Mouse (Mus musculus) hindbrain, embryonic 11.5 days (tissue): ENCODE measurements at regions not wholly inside any gene's neighbourhood (a gene's known extent, or its start where the extent isn't known, plus 50 kb on each side); places are given as distances from the start of the nearest gene placed in this dataset.

ENCODE experiments used
- ATAC-seq: fragments of 200-750 bp; cut with Nextera tagmentation; 2 replicates; pipeline ENCODE4 v1.8.0; 2017; ENCODE audit warnings: mild to moderate bottlenecking, moderate TSS enrichment, moderate library complexity; ENCODE audit not compliant: low FRiP score
- DNase-seq: peaks from one replicate; pipeline ENCODE4 v3.0.0-alpha.2; 2015; ENCODE audit warnings: low spot score
- H3K27ac ChIP-seq: fragments of 300-500 bp; sonication (generic); 2 replicates; pipeline ENCODE4 v1.5.1; 2014; ENCODE audit warnings: mild to moderate bottlenecking, low read depth, low read length
- H3K27me3 ChIP-seq: fragments of 300-500 bp; sonication (generic); 2 replicates; pipeline ENCODE4 v1.6.1; 2014; ENCODE audit warnings: mild to moderate bottlenecking, low read length, moderate library complexity, mixed read lengths; ENCODE audit not compliant: control insufficient read depth, insufficient read depth
- H3K36me3 ChIP-seq: fragments of 300-500 bp; sonication (generic); 2 replicates; pipeline ENCODE4 v1.6.1; 2014; ENCODE audit warnings: mild to moderate bottlenecking, low read length, moderate library complexity, mixed read lengths; ENCODE audit not compliant: control insufficient read depth, insufficient read depth
- H3K4me1 ChIP-seq: fragments of 300-500 bp; sonication (generic); replicated peaks from 2 replicates; pipeline ENCODE4 v1.6.1; 2014; ENCODE audit warnings: low read length, mixed read lengths; ENCODE audit not compliant: control insufficient read depth, insufficient read depth
- H3K4me2 ChIP-seq: fragments of 300-500 bp; sonication (generic); replicated peaks from 2 replicates; pipeline ENCODE4 v1.6.1; 2014; ENCODE audit warnings: mild to moderate bottlenecking, low read depth, low read length
- H3K4me3 ChIP-seq: fragments of 300-500 bp; sonication (generic); 2 replicates; pipeline ENCODE4 v1.5.1; 2014; ENCODE audit warnings: low read depth, low read length
- H3K9ac ChIP-seq: fragments of 300-500 bp; sonication (generic); 2 replicates; pipeline ENCODE4 v1.6.1; 2014; ENCODE audit warnings: low read depth, low read length
- H3K9me3 ChIP-seq: fragments of 300-500 bp; sonication (generic); 2 replicates; pipeline ENCODE4 v1.6.1; 2016; ENCODE audit warnings: low read length; ENCODE audit not compliant: control insufficient read depth
- WGBS: fragments of 180-500 bp; shearing (Covaris S2); extraction: QIAGEN DNeasy Blood & Tissue Kit; methylation state at CpG from one replicate; pipeline ENCODE4 v1.1.7; 2014; 5-methylcytosine and 5-hydroxymethylcytosine counted together

GRCm38 (mm10) chr3:137547938-137548337, 73.5 kb upstream of the Ddit4l start:
- no peak overlapping the region; the same call in 1 of the 2 replicates for H3K4me3 ChIP-seq
- no peak overlapping the region for H3K27ac ChIP-seq
- ATAC-seq (peak; percentile 69), DNase-seq (peak; percentile 57)
- peaks cover 5% of the 10 kb centered on the region; the same call in 1 of the 2 replicates for H3K27me3 ChIP-seq
- 1% methylated on average over 6 of the region's 6 CpGs for WGBS
- H3K9me3 ChIP-seq = no peaks in the 10 kb centered on the region
- H3K9ac ChIP-seq = no peak overlapping the region
- no peaks in the 10 kb centered on the region for H3K36me3 ChIP-seq
- H3K4me2 ChIP-seq = peak overlapping the region; percentile 20
- no peaks in the 10 kb centered on the region for H3K4me1 ChIP-seq

- Histone ChIP-seq H3K27me3 (peaks cover 3% of the 10 kb centered on the region; the same call in 1 of the 2 replicates), H3K27ac (no peak overlapping the region), H3K36me3 (no peaks in the 10 kb centered on the region), H3K4me1 (no peaks in the 10 kb centered on the region), H3K4me3 (no peak overlapping the region), H3K4me2 (no peak overlapping the region), H3K9me3 (no peaks in the 10 kb centered on the region), H3K9ac (no peak overlapping the region)
- DNase-seq = no peak
- WGBS = 88% methylated on average over 4 of the region's 4 CpGs
- no peak for ATAC-seq
Observed at GRCm38 (mm10) chr3:137550708-137551107, 70.7 kb upstream of the Ddit4l start.

GRCm38 (mm10) chr3:137552472-137553336, 68.7 kb upstream of the Ddit4l start:
- DNase-seq = no peak
- WGBS = 84% methylated on average over 12 of the region's 12 CpGs
- Histone ChIP-seq H3K4me3 (no peak overlapping the region), H3K4me2 (no peak overlapping the region), H3K36me3 (no peaks in the 10 kb centered on the region), H3K4me1 (no peaks in the 10 kb centered on the region), H3K9me3 (no peaks in the 10 kb centered on the region), H3K27me3 (no peaks in the 10 kb centered on the region), H3K27ac (no peak overlapping the region), H3K9ac (no peak overlapping the region)
- ATAC-seq = no peak

DNA sequence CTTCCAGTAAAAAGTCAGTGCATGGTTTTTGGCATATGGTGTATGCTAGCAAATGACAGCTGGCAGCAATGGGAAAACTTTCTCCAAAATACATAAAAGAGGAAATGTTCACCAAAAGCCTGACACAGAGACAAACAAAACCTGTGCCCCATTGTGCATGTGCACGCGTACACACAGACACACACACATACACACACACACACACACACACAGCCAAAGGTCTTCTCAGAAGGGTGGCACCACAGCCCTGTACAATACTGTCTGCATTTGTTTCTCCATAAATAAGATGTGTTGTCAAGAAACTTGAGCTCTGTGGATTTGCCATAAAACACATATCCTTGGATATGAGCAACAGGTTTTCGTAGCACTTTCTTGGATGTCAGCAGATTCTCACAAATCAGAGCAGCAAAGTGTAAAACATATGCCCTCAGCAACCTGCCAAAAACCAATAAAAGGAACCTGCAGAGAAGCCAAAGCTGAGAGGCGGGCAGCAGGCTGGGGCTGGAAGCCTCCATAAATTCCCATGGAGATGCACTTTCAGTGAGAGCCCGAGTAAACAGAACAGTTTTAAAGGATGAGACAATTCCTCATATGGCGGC, 60.5 kb upstream of the Ddit4l start:
- 72% methylated on average over 6 of the region's 6 CpGs for WGBS
- no peak for ATAC-seq

GRCm38 (mm10) chr3:137561986-137562385, 59.4 kb upstream of the Ddit4l start:
- DNase-seq = no peak

More for the DNA sequence above, 60.5 kb upstream of the Ddit4l start:
- H3K9ac ChIP-seq = no peak overlapping the region
- H3K36me3 ChIP-seq = no peaks in the 10 kb centered on the region
- no peak for DNase-seq
- H3K4me2 ChIP-seq = no peak overlapping the region
- no peaks in the 10 kb centered on the region for H3K9me3 ChIP-seq
- H3K27me3 ChIP-seq = no peaks in the 10 kb centered on the region
- H3K27ac ChIP-seq = no peak overlapping the region
- H3K4me3 ChIP-seq = no peak overlapping the region
- no peaks in the 10 kb centered on the region for H3K4me1 ChIP-seq

GRCm38 (mm10) chr3:137563541-137564080, 57.8 kb upstream of the Ddit4l start:
- Histone ChIP-seq H3K27me3 (no peaks in the 10 kb centered on the region), H3K27ac (no peak overlapping the region), H3K4me3 (no peak overlapping the region), H3K4me2 (no peak overlapping the region), H3K9me3 (no peaks in the 10 kb centered on the region), H3K36me3 (no peaks in the 10 kb centered on the region), H3K4me1 (no peaks in the 10 kb centered on the region), H3K9ac (no peak overlapping the region)
- no peak for DNase-seq
- ATAC-seq = no peak
- WGBS = 81% methylated on average over 6 of the region's 6 CpGs

More at GRCm38 (mm10) chr3:137561986-137562385, 59.4 kb upstream of the Ddit4l start:
- no peak overlapping the region for H3K9ac ChIP-seq
- no peaks in the 10 kb centered on the region for H3K36me3 ChIP-seq
- no peaks in the 10 kb centered on the region for H3K27me3 ChIP-seq
- no peak overlapping the region for H3K4me2 ChIP-seq
- H3K4me1 ChIP-seq = no peaks in the 10 kb centered on the region
- 68% methylated on average over 2 of the region's 2 CpGs for WGBS
- H3K4me3 ChIP-seq = no peak overlapping the region
- no peaks in the 10 kb centered on the region for H3K9me3 ChIP-seq
- no peak overlapping the region for H3K27ac ChIP-seq
- no peak for ATAC-seq

DNA sequence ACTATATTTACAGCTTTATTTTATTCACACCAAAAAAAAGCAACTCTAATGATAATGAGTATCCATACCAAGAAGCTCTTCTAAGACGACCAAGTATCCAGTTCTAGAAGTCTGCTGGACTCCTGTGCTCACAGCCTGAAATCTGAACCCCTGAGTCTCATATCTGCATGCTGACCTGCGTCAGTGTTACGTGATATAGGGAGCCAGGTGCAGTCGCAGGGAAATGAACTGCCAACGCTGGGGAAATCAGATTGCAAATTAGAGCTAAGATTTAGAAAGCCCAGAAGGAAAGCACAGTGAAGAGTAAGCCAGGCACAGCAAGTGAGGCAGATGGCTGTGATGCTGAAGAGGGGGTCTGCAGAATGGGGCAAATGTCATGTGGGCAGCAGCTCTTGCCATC, 57.1 kb upstream of the Ddit4l start:
- Histone ChIP-seq H3K9ac (no peak overlapping the region), H3K27ac (no peak overlapping the region), H3K27me3 (no peaks in the 10 kb centered on the region), H3K4me1 (no peaks in the 10 kb centered on the region), H3K4me3 (no peak overlapping the region), H3K4me2 (no peak overlapping the region), H3K36me3 (no peaks in the 10 kb centered on the region), H3K9me3 (no peaks in the 10 kb centered on the region)
- ATAC-seq (no peak), DNase-seq (no peak)
- 65% methylated on average over 5 of the region's 5 CpGs for WGBS

GRCm38 (mm10) chr3:137568580-137569313, 52.7 kb upstream of the Ddit4l start:
- no peak overlapping the region for H3K27ac ChIP-seq
- H3K9me3 ChIP-seq = no peaks in the 10 kb centered on the region
- no peaks in the 10 kb centered on the region for H3K4me1 ChIP-seq
- no peak overlapping the region for H3K4me3 ChIP-seq
- no peak overlapping the region for H3K9ac ChIP-seq
- H3K36me3 ChIP-seq = no peaks in the 10 kb centered on the region
- no peak overlapping the region for H3K4me2 ChIP-seq
- no peak for ATAC-seq
- WGBS = 89% methylated on average over 2 of the region's 2 CpGs
- no peaks in the 10 kb centered on the region for H3K27me3 ChIP-seq
- no peak for DNase-seq
